Mouse (Mus musculus) ES-E14 (cell line): Measurements from ENCODE around the gene Ceacam19.

Experiments
- CHD2 ChIP-seq: IDR thresholded peaks from 2 replicates; pipeline ENCODE4 v1.6.1; 2014; ENCODE audit warnings: mild to moderate bottlenecking, low read depth, low read length, inconsistent platforms
- HCFC1 ChIP-seq: IDR thresholded peaks from 2 replicates; pipeline ENCODE4 v1.6.1; 2012; ENCODE audit warnings: low read length, inconsistent platforms, borderline replicate concordance; ENCODE audit not compliant: insufficient read depth
- ZC3H11A ChIP-seq: IDR thresholded peaks from 2 replicates; pipeline ENCODE4 v1.6.1; 2012; ENCODE audit warnings: low read depth, mild to moderate bottlenecking, inconsistent platforms, low read length, borderline replicate concordance
- ZNF384 ChIP-seq: IDR thresholded peaks from 2 replicates; pipeline ENCODE4 v1.6.1; 2012; ENCODE audit warnings: low read depth, low read length, inconsistent platforms

DNA sequence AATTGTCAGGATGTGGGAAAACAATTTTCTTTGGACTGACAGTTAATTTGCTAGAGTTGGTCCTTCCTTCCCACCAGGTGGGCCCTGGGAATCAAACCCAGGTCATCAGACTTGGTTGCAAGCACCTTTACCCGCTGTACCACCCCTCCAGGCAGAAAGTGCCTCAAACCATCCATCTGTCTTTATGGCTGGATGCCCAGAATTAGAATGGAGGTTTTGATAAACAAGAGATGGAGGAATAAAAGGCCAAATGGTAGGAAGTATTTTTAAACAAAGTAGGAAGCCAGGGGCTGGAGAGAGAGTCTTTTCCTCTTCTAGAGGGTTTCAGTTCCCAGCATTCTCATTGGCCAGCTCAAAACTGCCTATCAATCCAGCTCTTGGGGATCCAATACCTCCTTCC, 37.6 kb upstream of the Ceacam19 start:
- TF ChIP-seq ZC3H11A (no peak), HCFC1 (no peak), CHD2 (no peak), ZNF384 (no peak)
